Mouse (Mus musculus): ENCODE measurements around the gene Gm12830. TPM values are rescaled to one million over a fixed set of nuclear protein-coding genes. Genes with fewer than 3 reads are reported as not detected.

Gene Gm12830
- not detected in 2 replicates for polyA plus RNA-seq (2012; rRNA removed)

DNA sequence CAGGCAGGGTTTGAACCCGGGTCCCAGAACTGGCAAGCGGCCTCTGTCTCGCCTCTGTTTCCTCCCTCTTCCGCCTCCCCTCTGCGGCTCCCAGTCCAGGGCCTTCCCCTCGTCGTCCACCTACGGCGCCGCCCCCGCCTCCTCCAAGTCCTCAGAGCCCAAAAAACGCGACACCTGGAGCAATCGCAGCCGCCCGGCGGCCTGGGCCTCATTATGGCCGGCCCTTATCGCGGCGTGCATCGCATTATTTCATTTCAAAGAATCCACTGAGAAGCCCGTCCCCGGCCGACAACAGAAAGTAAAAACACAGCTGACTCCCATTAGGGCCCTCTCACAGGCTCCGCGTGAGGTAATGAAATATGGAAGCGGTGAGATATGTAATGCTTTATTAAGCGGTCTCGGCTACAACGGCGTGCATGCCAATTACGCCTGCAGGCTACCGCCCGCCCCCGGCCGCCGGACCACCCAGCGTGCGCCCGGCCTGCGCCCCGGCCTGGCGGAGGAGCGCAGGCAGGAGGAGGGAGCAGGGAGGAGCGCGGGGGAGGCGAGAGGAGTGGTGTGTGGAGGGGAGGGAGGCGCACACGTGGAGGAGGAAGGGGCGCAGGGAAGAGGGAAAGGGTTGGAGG, at the start of gene Gm12830:
TSS of gene Gm12830 (plus strand) at position 156 of the 626 bp plus-strand sequence.
- peak; percentile 21 for DNase-seq (ENCODE audit: low read depth, low spot score)
- WGBS = 3% methylated on average over 51 of the region's 51 CpGs

DNA sequence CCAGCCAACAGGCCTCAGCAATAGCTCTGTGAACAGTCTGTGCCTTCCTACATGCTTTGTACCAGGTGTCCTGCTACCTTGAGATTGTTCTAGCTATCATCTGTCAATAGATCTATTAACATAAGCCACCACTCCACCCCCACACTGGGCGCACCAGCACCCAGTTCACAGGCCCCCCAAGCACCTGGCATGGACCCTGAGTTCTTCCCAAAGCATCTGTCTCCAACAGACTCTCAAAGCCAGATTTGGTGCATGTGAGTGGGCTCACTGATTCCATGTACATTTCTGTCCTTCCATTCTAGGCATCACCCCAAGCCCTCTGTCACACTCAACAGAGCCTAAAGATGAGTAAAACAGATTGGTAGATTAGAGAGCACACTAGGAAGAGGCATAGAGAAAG, 48.2 kb upstream of the Gm12830 start:
- DNase-seq (ENCODE audit: low read depth, low spot score) = no peak
- 94% methylated on average over 1 of the region's 1 CpGs for WGBS

DNA sequence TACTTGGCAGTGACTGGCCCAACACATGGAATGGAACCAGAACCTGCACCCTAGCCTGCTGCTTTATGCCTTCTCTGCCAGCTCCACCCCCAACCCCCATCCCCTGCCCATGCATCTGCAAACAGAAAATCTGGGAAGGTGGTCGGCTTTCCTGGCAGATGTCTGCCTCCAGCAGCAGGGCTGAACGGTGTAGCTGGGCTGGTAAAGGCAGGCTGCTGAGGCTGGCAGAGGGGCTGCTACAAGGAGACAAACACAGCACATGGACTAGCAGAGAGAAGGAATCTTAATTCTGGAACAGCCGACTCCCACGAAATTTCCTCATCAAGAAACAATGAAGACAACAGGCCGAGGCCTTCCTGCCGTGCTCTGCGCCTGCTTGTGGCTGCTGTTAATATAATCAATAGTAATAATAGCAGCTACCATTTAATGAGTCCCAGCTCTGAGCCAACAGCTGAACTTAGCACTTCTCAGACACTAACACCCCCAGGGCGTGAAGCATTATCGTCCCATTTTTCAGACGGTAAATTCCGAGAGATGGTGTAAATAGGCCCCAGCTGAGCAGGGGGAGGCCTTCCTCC, 43.8 kb upstream of the Gm12830 start:
- 78% methylated on average over 11 of the region's 11 CpGs for WGBS
- DNase-seq (ENCODE audit: low read depth, low spot score) = no peak

DNA sequence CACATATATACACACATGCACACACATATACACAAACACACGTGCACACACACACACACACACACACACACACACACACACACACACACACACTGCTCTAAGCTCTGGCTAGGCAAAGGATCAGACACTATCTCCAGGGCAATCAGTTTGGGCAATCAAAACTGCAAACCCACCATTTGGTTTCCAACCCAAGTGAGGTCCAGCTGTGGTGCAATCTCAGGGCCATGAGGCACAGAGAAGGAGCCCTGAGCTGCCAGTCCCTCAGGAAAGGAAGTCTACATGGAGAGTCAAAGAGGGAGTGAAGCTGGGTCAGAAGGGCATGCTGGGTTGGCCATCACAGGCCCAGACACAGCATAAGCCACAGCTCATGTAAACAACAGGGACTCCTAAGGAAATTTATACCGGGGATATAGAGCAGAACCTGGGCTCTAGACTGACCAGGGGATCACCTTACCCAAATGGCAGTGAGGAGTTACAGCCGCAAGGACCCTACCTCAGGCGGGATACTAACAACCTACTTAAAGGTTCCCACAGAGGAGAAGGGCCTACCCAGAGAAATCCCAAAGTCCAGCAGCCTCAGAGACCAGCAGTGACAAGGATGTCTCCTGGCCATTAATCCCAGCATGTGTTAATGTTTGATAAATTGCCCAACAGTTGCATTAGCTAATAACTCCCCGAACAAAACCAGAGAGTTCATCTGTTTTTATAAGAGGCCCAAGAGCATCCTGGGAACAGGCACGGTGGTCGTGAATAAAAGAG, 42.6 kb upstream of the Gm12830 start:
- 65% methylated on average over 7 of the region's 7 CpGs for WGBS
- DNase-seq (ENCODE audit: low read depth, low spot score) = no peak

DNA sequence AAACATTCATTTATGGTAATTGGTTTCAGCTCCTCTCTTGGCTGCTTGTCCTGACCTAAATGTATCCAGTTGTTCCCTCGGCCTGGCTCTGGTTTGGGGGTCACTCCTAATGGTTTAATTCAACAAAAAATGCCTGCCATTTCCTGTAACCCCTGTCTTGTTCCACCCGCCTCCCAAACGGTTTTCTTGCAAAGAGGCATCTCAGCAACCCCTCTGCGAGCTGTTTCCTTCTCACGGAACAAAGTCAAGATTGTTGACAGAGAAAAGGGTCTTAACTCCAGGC, 42.1 kb upstream of the Gm12830 start:
- 50% methylated on average over 5 of the region's 5 CpGs for WGBS
- DNase-seq (ENCODE audit: low read depth, low spot score) = no peak

DNA sequence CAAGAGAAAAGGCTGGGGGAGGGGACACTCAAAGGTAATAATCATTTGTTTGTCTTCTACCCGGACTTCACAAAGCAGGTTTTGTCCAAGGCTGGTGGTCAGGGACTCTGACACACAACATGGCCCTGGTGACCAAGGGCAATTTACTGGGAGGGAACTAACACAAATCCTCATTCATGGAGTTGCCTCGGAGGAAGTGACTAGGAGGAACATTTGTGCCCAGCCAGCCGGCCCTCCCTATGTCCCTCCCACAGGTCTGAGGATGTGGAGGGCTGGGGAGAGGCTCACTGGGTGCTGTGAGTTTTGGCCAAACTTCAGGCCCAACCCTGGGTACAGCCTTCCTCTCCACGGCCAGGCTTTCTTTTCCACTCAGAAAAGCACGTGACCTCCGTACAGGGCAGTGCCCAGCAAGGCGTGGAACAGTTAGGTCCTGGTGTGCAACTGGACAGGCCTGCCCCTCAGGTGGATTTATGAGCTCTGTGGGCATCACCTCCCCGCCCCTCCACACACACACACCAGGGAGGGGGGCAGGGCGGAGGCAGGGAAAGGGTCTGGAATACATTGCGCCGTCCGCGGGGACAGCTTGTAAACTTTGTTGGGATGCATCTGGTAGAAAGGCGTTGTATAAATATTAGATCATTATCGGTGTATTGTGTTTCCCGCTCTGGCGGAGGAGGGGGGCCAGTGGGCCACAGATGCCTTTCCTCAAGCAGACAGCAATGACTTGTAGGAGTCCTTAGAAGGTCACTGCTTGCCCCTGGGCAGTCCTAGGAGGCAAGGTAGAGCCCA, 41.6 kb upstream of the Gm12830 start:
- DNase-seq (ENCODE audit: low read depth, low spot score) = peak; percentile 31
- WGBS = 35% methylated on average over 17 of the region's 17 CpGs

DNA sequence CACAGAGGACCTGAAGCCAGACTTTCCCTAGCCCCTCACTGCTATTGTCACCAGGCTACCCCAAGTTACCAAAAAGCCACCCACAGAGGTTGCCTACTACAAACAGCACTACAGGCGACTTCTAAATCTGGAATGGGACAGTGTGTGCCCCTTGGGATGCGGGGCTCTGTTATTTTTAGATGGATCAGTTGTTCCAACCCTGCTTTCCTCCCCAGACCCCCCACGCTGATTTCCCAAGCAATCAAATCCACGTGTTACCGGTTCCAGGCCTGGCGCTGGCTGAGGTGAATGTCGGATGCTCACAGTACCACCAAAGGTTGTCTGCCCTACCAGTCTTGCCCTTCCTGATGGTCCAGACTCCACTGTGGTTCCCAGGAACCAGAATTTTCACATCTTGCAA, 38.7 kb upstream of the Gm12830 start:
- DNase-seq (ENCODE audit: low read depth, low spot score) = no peak

DNA sequence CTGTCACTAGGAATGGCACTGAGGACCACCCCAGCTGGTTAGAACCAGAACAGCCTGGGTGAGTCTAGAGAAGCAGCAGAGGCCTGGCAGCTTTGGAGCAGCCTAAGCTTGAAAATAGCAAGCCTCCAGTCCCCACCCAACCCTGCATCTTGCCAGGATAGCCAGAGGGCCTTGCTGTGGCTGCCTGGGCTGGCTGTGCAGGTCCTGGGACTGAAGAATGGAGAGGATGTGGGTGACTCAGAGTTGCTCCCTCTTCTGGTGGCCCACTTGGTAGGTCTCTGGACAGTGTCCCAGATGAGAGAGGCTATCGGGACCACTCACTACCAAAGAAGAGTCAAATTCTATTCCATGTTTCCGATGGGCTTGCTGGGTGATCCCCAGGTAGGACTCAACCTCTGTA, 36.8 kb upstream of the Gm12830 start:
- WGBS = 80% methylated on average over 2 of the region's 2 CpGs
- no peak for DNase-seq (ENCODE audit: low read depth, low spot score)

More for the DNA sequence above, 38.7 kb upstream of the Gm12830 start:
- 90% methylated on average over 7 of the region's 7 CpGs for WGBS

DNA sequence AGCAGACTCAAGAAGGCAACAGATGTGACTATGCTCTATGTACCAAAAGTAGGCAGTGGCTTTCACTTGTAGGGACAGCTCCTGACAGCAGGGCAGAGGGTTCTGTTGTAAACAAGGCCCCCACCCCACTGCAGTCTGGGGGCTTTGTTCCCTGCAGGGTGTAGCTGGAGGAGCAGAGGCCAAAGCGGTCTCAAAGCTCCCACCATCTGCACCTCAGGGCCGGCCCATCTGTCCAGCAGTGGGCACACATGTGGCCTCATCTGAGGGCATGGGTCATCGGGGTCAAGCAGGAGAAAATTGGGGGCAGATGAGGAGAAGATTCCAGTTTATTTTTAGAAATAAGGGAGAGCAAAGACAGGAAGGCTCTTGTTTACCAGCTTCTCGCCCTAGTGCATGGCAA, 32.7 kb upstream of the Gm12830 start:
- WGBS = 82% methylated on average over 4 of the region's 4 CpGs
- no peak for DNase-seq (ENCODE audit: low read depth, low spot score)

DNA sequence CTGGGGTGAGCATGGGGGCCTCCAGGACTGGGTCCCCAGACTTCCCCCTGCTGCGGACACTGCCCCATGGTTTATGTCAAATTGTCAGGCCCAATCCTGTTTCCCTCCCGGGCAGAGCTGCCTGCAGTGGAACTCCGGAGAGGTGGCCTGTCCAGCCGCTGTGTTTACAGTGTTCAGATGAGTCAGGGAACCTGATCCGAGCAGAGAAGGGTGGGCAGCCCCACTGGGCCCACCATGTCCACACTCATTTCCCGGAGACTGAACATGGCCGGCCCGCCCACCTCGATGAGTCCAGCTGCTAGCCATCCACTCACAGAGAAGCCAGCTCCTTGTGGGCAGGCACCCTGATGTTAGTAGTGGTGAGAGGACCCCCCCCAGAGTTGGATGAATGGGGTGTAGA, 29.9 kb upstream of the Gm12830 start:
- WGBS = 83% methylated on average over 9 of the region's 9 CpGs
- no peak for DNase-seq (ENCODE audit: low read depth, low spot score)

DNA sequence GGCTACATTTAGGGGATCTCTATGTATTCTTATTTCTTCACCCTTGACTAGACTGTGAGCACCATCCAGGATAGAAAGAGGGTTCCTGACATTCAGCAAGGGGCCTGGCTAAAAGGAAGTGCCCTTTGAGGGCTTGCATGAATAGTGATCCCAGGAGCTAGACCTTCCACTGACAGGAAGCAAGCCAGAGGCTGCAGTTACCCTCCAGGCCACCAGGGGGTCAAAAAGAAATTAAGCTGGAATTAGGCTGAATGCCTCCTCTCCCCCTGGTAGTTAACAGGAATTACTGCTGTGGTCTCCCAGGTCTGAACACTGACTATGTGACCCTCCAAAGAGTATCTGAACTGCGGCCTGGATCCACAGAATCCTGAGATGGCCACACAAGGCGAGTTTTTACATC, 27.7 kb upstream of the Gm12830 start:
- no peak for DNase-seq (ENCODE audit: low read depth, low spot score)

DNA sequence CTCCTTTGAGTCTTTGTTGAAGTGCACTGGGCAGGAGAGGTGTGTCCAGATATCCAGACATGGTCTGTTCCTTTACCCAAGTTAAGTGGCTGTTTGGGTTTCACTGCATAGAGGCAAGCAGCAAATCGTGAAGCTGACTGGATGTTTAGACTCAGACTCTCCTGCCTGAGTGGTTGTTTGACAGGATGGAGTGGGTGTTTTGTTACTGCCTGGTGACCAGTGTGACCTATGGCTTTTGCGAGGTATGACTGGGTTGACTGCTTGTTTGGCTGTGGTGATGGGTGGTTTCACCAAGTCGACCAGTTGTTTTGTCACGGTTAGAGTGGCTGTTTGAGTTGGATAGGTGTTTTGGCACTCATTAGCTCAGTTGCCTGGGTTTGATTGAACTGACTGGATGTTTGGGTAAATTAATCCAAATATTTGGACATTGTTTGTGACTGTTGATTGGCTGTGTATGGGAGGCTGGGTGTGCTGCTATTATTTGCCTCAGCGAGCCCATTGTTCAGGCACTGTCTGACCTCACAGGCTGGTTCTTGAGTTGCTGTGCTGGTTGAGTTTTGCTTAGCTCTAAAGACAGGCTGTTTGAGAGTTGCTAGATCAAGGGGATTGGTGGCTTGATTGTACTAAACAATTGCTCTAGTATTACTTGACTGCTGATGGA, 24.1 kb upstream of the Gm12830 start:
- DNase-seq (ENCODE audit: low read depth, low spot score) = no peak
- 59% methylated on average over 5 of the region's 5 CpGs for WGBS

More for the DNA sequence above, 27.7 kb upstream of the Gm12830 start:
- WGBS = 99% methylated on average over 2 of the region's 2 CpGs

DNA sequence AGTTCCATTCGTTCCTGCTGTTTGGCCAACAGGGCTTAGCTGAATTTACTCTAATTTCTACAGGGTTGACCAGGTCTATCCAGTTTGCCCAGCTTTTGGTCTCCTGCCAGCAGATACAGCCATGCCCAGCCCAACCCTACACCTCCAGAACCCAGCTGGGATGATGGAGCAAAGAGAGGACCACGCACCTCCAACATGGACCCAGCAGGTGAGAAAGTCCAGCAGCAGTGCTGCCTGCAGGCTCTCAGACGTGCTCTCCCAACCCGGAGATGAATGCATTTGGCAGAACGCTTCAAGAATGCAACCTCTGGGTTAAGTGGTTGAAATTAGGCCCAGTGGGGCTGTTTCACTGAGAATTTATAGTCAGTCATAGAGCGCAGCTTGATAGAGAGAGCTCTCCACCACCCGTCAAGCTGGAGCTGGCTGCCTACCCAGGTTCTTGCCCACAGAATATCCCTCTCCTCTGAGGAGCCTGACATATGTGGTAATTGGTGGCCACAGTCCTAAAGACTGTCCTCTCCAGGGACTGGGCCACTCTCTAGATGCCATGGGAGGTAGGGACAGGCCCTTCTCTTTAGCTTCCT, 23.4 kb upstream of the Gm12830 start:
- WGBS = 59% methylated on average over 7 of the region's 7 CpGs
- no peak for DNase-seq (ENCODE audit: low read depth, low spot score)

DNA sequence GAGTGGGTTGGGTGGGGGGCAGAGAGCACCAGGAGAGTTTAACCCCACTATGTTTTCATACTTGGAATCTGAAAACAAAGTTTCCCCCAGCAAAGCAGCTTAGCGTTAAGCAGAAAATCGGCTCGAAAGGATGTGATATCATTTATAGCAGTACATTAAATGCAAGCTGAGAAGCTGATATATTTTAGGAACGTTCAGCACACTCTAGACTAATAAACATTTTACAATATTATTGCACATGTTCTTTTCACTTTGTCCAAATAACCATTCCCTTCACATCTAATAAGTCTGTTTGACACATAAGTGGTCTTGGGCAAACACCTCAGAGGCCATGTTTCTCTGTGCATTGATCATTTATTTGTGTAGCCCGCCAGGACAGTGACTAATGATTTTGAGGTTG, 17.4 kb upstream of the Gm12830 start:
- no peak for DNase-seq (ENCODE audit: low read depth, low spot score)
- WGBS = 62% methylated on average over 5 of the region's 5 CpGs

DNA sequence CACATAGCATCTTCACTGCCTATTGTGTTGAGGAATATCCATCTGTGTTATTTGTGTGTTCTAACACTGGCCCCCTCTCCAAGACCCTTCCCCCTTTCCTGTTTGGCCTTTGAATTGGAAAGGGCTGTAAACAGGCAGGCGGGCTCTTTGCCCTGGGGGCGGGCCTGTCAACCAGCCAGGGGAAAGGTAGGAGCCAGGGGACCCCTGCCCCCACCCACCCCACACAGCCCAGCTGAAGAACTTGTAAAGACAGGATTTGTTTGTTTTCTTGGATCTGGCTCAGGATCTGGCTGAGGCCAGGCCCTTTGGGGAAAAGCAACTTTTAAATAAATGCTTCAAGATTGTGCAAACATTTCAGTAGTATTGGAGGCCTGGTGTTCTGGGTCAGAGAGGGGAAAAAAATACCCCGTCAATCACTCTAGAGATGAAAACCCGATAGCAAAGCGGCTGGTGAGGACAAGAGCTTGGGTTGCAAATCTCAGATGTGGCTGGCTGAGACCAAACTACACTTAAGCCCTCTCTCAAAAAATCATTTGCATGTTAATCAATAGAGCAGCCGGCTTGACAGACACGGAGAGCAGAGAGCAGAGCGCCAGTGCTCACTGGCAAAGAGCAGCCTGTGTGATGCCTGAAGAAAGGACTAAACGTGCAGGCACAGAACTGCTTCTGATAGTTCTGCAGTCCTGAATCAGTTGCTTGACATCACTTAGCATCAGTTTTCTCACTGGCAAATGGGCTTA, 2.4 kb upstream of the Gm12830 start:
- 65% methylated on average over 9 of the region's 9 CpGs for WGBS
- no peak for DNase-seq (ENCODE audit: low read depth, low spot score)

DNA sequence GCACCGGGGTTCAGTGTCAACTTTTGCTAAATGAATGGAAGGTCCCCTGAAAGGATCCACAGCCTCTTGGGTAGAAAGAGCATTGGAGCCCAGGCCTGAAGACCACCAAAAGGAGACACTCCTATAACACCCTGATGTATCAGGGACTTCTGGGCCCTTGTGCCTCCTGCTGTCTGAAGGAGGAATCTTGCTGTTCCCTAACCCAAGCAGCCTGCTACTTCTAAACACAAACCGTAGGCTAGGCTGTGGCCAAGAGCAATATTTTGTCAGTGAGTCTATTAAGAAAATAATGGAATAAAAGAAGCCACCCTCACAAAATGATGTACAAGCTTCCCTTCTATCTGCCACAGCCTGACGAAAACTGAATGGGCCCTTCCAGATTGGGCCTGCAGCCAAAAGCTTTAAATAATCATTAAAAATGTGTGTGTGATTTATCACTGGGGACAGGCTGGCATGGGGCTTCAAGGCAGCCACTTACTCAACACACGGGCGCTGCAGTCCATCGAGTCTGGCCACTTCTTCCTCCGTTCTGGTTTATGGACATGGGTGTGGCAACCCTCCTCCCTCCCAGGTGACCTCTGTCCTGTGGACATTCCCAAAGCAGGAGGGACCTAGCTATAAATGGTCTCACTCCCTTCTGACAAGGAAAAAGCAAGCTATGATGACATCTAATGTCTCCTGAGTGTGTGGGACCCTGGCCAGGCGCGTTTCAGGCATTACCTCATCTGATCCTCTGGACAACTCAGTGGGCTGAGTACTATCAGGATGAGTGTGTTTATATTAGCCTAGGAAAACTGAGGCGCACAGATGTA, 13.5 kb downstream of the Gm12830 start:
- 24% methylated on average over 10 of the region's 10 CpGs for WGBS
- peak; percentile 85 for DNase-seq (ENCODE audit: low read depth, low spot score)

DNA sequence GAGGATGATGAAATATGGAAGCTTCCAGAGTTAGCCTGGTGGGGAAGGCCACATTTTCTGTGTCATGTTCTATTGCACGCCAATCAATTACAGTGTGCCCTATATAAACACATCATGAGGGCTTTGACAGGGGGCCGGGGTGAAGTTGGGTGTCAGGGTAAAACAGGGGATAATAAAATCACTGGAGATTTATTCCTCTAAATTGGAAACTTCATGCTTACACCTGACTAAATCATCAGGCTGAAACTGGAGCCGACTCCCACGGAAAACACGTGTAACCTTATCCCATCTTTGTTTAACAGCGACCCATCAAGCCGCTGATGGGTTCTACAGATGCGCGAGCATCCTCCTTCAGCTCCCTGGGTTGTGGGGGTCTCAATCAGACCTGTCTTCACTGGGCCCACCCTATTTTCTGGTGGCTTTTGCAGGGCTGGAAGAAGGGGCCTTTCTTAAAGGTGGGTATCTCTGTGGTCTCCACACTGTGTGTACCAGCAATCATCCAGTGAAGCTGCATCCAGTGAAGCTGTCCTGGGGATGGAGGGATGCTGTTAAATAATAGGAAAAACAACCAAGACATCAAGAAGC, 19.9 kb downstream of the Gm12830 start:
- WGBS = 80% methylated on average over 9 of the region's 9 CpGs
- no peak for DNase-seq (ENCODE audit: low read depth, low spot score)
